Mouse (Mus musculus) kidney, postnatal 36 days (tissue): Measurements from ENCODE around the gene Wls.

ENCODE experiments used
- DNase-seq, 2 experiments: peaks; one replicate each; pipeline ENCODE4 v3.0.0; 2021 to 2022; ENCODE audit warnings: mixed read lengths in 2 of 2

The Wls gene

DNA sequence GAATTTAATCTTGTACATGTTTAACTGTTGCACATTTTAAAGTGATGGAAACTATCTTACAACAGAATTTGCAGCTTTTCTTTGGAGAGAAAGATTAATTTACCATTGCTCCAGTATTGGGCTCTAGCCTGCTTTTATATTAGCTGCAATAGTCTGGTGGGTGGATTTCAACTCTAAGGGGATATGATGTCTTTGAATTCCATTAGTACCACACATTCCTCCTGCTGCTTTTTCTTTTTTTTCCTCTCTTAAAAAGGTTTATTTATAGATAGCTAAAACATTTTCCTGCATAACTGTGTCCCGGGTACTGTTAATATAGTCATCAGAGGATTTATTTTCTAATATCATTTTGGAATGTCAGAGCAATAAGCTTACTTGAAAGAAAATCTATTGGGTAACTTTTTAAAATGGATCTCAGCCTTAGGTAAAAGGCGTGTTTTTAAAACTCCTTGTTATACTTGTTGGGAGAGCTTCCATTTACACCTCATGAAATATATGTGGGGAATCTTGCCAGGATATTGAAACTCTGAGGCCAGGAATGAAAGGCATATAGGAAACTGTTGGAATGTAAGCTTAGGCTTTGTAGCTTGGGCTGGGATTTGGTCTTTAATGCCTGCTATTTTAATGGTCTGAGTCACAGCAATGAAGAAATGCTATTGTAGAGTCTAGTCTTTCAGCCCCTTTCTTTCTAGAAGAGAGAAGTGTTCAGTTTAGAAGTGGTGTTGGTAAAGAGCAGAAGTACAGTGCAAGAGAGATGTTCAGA lies 78.0 kb downstream of the Wls start:
- DNase-seq, result no peak
